Mouse (Mus musculus): ENCODE measurements around the gene Eif2ak4. TPM values are rescaled to one million over a fixed set of nuclear protein-coding genes. Genes with fewer than 3 reads are reported as not detected.
A peak's percentile ranks its signal among the peaks of the same experiment; 100 is the strongest.

The Eif2ak4 gene
- polyA plus RNA-seq, 1 experiment from 2014 or later: 6.5 TPM

DNA sequence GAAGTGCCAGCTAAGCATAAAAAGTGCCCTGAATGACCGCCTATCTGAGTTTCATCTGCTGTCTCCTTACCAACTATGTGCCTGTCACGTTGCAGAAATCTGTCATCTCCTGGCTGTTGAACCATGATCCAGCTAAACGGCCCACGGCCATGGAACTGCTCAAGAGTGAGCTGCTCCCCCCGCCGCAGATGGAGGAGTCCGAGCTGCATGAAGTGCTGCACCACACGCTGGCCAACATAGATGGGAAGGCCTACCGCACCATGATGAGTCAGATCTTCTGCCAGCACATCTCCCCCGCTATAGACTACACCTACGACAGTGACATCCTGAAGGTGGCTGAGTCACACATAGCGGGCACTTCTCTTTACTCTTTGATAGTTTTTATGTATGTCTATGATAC lies 59.8 kb downstream of the Eif2ak4 start:
- H3K4me2 ChIP-seq (ENCODE audit: low read depth, low read length): no peak overlapping the region
- ATAC-seq (replicated peaks; ENCODE audit: extremely low read depth, insufficient read depth, low FRiP score): no peak
- no peaks in the 10 kb centered on the region for H3K9me3 ChIP-seq (replicated peaks; ENCODE audit: control insufficient read depth, low read length)
- no peak overlapping the region for H3K9ac ChIP-seq (ENCODE audit: low read length)
- H3K27me3 ChIP-seq (ENCODE audit: control insufficient read depth, insufficient read depth, low read length): no peaks in the 10 kb centered on the region
- WGBS: 86% methylated on average over 12 of the region's 12 CpGs
- H3K36me3 ChIP-seq (ENCODE audit: control insufficient read depth, insufficient read depth): peaks cover 11% of the 10 kb centered on the region
- peaks cover 6% of the 10 kb centered on the region; the same call in 1 of the 2 replicates for H3K4me1 ChIP-seq (ENCODE audit: control insufficient read depth, insufficient read depth, low read length)
- no peak overlapping the region for H3K27ac ChIP-seq (ENCODE audit: low read length)
- no peak overlapping the region for H3K4me3 ChIP-seq (ENCODE audit: low read length)

GRCm38 (mm10) chr2:118451056-118451455 lies 62.6 kb downstream of the Eif2ak4 start:
- Histone ChIP-seq H3K27me3 (ENCODE audit: control insufficient read depth, insufficient read depth, low read length) (no peaks in the 10 kb centered on the region), H3K4me1 (ENCODE audit: control insufficient read depth, insufficient read depth, low read length) (peaks cover under 1% of the 10 kb centered on the region; the same call in 1 of the 2 replicates), H3K4me2 (ENCODE audit: low read depth, low read length) (no peak overlapping the region), H3K9me3 (replicated peaks; ENCODE audit: control insufficient read depth, low read length) (no peaks in the 10 kb centered on the region), H3K27ac (ENCODE audit: low read length) (no peak overlapping the region), H3K36me3 (ENCODE audit: control insufficient read depth, insufficient read depth) (peaks cover 7% of the 10 kb centered on the region; the same call in 1 of the 2 replicates), H3K4me3 (ENCODE audit: low read length) (no peak overlapping the region), H3K9ac (ENCODE audit: low read length) (no peak overlapping the region)
- no peak for ATAC-seq (replicated peaks; ENCODE audit: extremely low read depth, insufficient read depth, low FRiP score)
- WGBS: 93% methylated on average over 6 of the region's 6 CpGs

GRCm38 (mm10) chr2:118457029-118457428 lies 68.6 kb downstream of the Eif2ak4 start:
- no peak overlapping the region for H3K4me2 ChIP-seq (ENCODE audit: low read depth, low read length)
- H3K9me3 ChIP-seq (replicated peaks; ENCODE audit: control insufficient read depth, low read length): no peaks in the 10 kb centered on the region
- H3K4me1 ChIP-seq (ENCODE audit: control insufficient read depth, insufficient read depth, low read length): no peaks in the 10 kb centered on the region
- H3K36me3 ChIP-seq (ENCODE audit: control insufficient read depth, insufficient read depth): peaks cover 10% of the 10 kb centered on the region; the same call in 1 of the 2 replicates
- no peak overlapping the region for H3K27ac ChIP-seq (ENCODE audit: low read length)
- no peak overlapping the region for H3K9ac ChIP-seq (ENCODE audit: low read length)
- H3K27me3 ChIP-seq (ENCODE audit: control insufficient read depth, insufficient read depth, low read length): no peaks in the 10 kb centered on the region
- no peak overlapping the region for H3K4me3 ChIP-seq (ENCODE audit: low read length)
- 89% methylated on average over 3 of the region's 3 CpGs for WGBS
- no peak for ATAC-seq (replicated peaks; ENCODE audit: extremely low read depth, insufficient read depth, low FRiP score)

DNA sequence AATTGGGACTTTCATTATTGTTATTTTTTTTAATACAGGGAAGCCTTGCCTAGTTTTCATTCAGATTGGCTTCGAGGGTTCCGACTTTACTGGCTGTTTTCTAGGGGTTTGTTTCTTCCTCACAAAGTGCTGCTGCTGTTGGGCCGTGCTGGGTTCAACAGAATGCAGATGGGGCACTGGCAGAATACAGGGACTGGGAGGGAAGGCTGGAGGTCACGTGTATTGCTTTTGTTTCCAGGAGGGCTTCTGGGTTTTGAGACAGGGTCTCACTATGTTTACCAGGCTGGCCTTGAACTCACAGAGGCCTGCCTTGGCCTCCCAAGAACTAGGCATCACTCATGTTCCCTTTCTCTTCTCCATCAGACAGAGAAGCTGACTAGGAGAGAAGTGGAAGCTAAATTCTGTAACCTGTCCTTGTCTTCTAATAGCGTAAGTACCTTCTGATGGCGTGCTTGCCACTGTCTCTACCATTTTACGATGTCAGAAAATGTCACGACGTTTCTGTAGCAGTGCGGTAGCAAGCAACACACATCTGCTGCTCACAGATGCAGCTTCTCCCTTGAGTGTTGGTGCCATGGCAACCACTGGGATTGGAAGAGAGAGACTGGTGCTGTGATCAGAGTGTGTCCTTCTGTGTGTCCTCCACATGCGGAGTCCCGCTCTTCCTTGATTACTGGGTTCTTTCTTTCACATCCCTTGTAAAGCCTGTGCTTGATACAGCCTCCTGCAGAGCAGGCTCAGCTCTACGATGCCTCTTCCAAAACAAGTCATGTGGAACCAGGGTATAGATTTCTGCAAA lies 69.2 kb downstream of the Eif2ak4 start:
- no peaks in the 10 kb centered on the region for H3K9me3 ChIP-seq (replicated peaks; ENCODE audit: control insufficient read depth, low read length)
- no peak overlapping the region for H3K4me2 ChIP-seq (ENCODE audit: low read depth, low read length)
- no peaks in the 10 kb centered on the region for H3K4me1 ChIP-seq (ENCODE audit: control insufficient read depth, insufficient read depth, low read length)
- 94% methylated on average over 13 of the region's 13 CpGs for WGBS
- no peaks in the 10 kb centered on the region for H3K27me3 ChIP-seq (ENCODE audit: control insufficient read depth, insufficient read depth, low read length)
- no peak overlapping the region for H3K4me3 ChIP-seq (ENCODE audit: low read length)
- no peak overlapping the region for H3K27ac ChIP-seq (ENCODE audit: low read length)
- no peak overlapping the region for H3K9ac ChIP-seq (ENCODE audit: low read length)
- peaks cover 11% of the 10 kb centered on the region for H3K36me3 ChIP-seq (ENCODE audit: control insufficient read depth, insufficient read depth)
- ATAC-seq (replicated peaks; ENCODE audit: extremely low read depth, insufficient read depth, low FRiP score): no peak

DNA sequence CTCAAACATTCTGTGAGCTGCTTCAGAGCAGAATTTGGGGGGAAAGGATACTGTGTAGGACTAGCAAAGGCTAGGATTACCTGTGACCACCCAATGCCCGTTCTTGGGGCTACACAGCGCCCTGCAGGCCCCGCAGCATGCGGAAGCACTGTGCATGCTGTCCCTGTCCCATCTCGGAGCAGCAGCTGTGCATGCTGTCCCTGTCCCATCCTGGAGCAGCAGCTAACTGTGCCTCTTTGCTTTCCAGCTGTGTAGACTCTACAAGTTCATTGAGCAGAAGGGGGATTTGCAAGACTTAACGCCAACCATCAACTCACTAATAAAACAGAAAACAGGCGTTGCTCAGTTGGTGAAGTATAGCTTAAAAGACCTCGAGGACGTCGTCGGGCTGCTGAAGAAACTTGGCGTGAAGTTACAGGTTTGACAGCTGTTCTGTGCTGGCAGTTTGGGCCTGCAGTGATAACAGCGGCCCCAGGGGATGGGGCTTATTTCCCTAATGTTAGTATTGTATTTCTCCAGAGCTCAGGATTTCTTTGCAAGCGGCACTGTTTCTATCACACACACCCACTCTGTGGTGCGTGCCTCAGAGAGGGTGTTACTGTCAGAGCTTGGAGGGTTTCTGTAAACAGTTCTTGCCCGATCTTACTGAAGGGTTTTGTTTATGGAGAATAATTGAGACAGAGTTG lies 73.2 kb downstream of the Eif2ak4 start:
- no peak overlapping the region for H3K9ac ChIP-seq (ENCODE audit: low read length)
- no peak overlapping the region for H3K4me3 ChIP-seq (ENCODE audit: low read length)
- no peaks in the 10 kb centered on the region for H3K27me3 ChIP-seq (ENCODE audit: control insufficient read depth, insufficient read depth, low read length)
- ATAC-seq (replicated peaks; ENCODE audit: extremely low read depth, insufficient read depth, low FRiP score): no peak
- H3K9me3 ChIP-seq (replicated peaks; ENCODE audit: control insufficient read depth, low read length): no peaks in the 10 kb centered on the region
- no peak overlapping the region for H3K27ac ChIP-seq (ENCODE audit: low read length)
- H3K36me3 ChIP-seq (ENCODE audit: control insufficient read depth, insufficient read depth): peaks cover 30% of the 10 kb centered on the region
- 55% methylated on average over 16 of the region's 16 CpGs for WGBS
- H3K4me1 ChIP-seq (ENCODE audit: control insufficient read depth, insufficient read depth, low read length): no peaks in the 10 kb centered on the region
- no peak overlapping the region for H3K4me2 ChIP-seq (ENCODE audit: low read depth, low read length)

GRCm38 (mm10) chr2:118463480-118463879 lies 75.1 kb downstream of the Eif2ak4 start:
- 89% methylated on average over 5 of the region's 5 CpGs for WGBS
- no peak for ATAC-seq (replicated peaks; ENCODE audit: extremely low read depth, insufficient read depth, low FRiP score)
- no peak overlapping the region for H3K9ac ChIP-seq (ENCODE audit: low read length)

DNA sequence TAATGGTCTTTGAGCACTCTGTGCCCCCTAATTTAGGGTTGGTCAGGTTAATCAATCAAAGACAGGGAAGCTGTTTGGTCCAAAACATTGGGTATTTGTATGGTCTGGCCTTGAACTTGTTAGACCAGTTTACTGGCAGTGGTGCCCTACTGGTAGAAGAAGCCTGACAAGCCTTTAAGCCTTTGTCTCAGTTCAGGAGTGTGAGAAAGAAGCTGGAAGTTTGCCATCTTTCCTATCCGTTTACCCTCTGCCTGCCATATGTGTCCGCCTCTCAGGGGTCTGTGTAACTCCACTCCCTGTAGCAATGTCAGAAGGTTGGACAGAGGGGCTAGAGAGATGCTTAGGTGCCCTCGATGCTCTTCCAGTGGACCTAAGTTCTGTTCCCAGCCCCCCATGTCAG lies 76.0 kb downstream of the Eif2ak4 start:
- no peaks in the 10 kb centered on the region for H3K27me3 ChIP-seq (ENCODE audit: control insufficient read depth, insufficient read depth, low read length)
- 61% methylated on average over 3 of the region's 3 CpGs for WGBS
- no peak overlapping the region for H3K4me2 ChIP-seq (ENCODE audit: low read depth, low read length)
- H3K9me3 ChIP-seq (replicated peaks; ENCODE audit: control insufficient read depth, low read length): no peaks in the 10 kb centered on the region
- H3K4me3 ChIP-seq (ENCODE audit: low read length): no peak overlapping the region
- H3K4me1 ChIP-seq (ENCODE audit: control insufficient read depth, insufficient read depth, low read length): no peaks in the 10 kb centered on the region
- no peak for ATAC-seq (replicated peaks; ENCODE audit: extremely low read depth, insufficient read depth, low FRiP score)
- no peak overlapping the region for H3K9ac ChIP-seq (ENCODE audit: low read length)
- peaks cover 31% of the 10 kb centered on the region for H3K36me3 ChIP-seq (ENCODE audit: control insufficient read depth, insufficient read depth)
- H3K27ac ChIP-seq (ENCODE audit: low read length): no peak overlapping the region

More at GRCm38 (mm10) chr2:118463480-118463879, 75.1 kb downstream of the Eif2ak4 start:
- Histone ChIP-seq H3K27me3 (ENCODE audit: control insufficient read depth, insufficient read depth, low read length) (no peaks in the 10 kb centered on the region), H3K4me3 (ENCODE audit: low read length) (no peak overlapping the region), H3K4me1 (ENCODE audit: control insufficient read depth, insufficient read depth, low read length) (no peaks in the 10 kb centered on the region), H3K4me2 (ENCODE audit: low read depth, low read length) (no peak overlapping the region), H3K27ac (ENCODE audit: low read length) (no peak overlapping the region), H3K36me3 (ENCODE audit: control insufficient read depth, insufficient read depth) (peaks cover 27% of the 10 kb centered on the region), H3K9me3 (replicated peaks; ENCODE audit: control insufficient read depth, low read length) (no peaks in the 10 kb centered on the region)

DNA sequence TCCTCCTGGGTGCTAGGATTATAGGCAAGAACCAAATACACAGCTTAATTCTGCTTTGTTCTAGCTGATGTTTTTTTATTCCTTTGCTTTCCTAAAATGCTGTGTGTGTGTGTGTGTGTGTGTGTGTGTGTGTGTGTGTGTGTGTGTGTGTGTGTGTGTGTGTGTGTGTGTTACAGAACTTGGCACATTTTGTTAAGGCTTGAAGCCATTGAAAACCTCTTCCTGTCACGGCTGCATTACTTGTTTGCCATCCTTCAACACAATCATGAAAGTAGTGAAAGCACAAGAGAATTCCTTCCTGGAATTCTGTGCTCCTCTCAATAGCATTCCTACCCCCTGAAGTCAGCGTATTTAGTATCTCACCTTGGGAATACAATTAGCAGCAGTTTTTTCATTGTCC lies 77.5 kb downstream of the Eif2ak4 start:
- no peaks in the 10 kb centered on the region for H3K9me3 ChIP-seq (replicated peaks; ENCODE audit: control insufficient read depth, low read length)
- no peak overlapping the region for H3K9ac ChIP-seq (ENCODE audit: low read length)
- no peaks in the 10 kb centered on the region for H3K27me3 ChIP-seq (ENCODE audit: control insufficient read depth, insufficient read depth, low read length)
- H3K27ac ChIP-seq (ENCODE audit: low read length): no peak overlapping the region
- 43% methylated on average over 2 of the region's 2 CpGs for WGBS
- ATAC-seq (replicated peaks; ENCODE audit: extremely low read depth, insufficient read depth, low FRiP score): no peak
- H3K4me1 ChIP-seq (ENCODE audit: control insufficient read depth, insufficient read depth, low read length): no peaks in the 10 kb centered on the region
- peaks cover 38% of the 10 kb centered on the region for H3K36me3 ChIP-seq (ENCODE audit: control insufficient read depth, insufficient read depth)
- no peak overlapping the region for H3K4me3 ChIP-seq (ENCODE audit: low read length)
- no peak overlapping the region for H3K4me2 ChIP-seq (ENCODE audit: low read depth, low read length)

- Histone ChIP-seq H3K36me3 (ENCODE audit: control insufficient read depth, insufficient read depth) (peaks cover 45% of the 10 kb centered on the region), H3K27ac (ENCODE audit: low read length) (0 out of 2 replicates have a peak overlapping the region, but pooled peaks have one; percentile 21)
These were observed 78.2 kb downstream of the Eif2ak4 start for GRCm38 (mm10) chr2:118466601-118467000.

More at GRCm38 (mm10) chr2:118466601-118467000, 78.2 kb downstream of the Eif2ak4 start:
- Histone ChIP-seq H3K27me3 (ENCODE audit: control insufficient read depth, insufficient read depth, low read length) (no peaks in the 10 kb centered on the region), H3K9ac (ENCODE audit: low read length) (no peak overlapping the region), H3K4me2 (ENCODE audit: low read depth, low read length) (no peak overlapping the region), H3K4me1 (ENCODE audit: control insufficient read depth, insufficient read depth, low read length) (no peaks in the 10 kb centered on the region), H3K9me3 (replicated peaks; ENCODE audit: control insufficient read depth, low read length) (no peaks in the 10 kb centered on the region), H3K4me3 (ENCODE audit: low read length) (no peak overlapping the region)
- 59% methylated on average over 1 of the region's 1 CpGs for WGBS
- ATAC-seq (replicated peaks; ENCODE audit: extremely low read depth, insufficient read depth, low FRiP score): no peak

Measured in heart, embryonic 16.5 days (tissue).